Mouse (Mus musculus) ES-E14 (cell line): ENCODE results near the gene Gdap1l1. TPM values are rescaled to one million over a fixed set of nuclear protein-coding genes. Genes with fewer than 3 reads are reported as not detected.

Experiments used
- DNase-seq: peaks from one replicate; pipeline ENCODE4 v3.0.0-alpha.2; 2013; ENCODE audit warnings: low read depth, low spot score
- H3K27ac ChIP-seq: 2 replicates; pipeline ENCODE4 v1.5.1; 2012; ENCODE audit warnings: low read depth, mild to moderate bottlenecking, low read length, moderate library complexity, mixed read lengths; ENCODE audit not compliant: poor library complexity, insufficient read depth, severe bottlenecking
- H3K36me3 ChIP-seq: 2 replicates; pipeline ENCODE4 v1.6.1; 2012; ENCODE audit warnings: mild to moderate bottlenecking, low read length, moderate library complexity, mixed read lengths; ENCODE audit not compliant: control insufficient read depth, poor library complexity, insufficient read depth, severe bottlenecking
- H3K4me1 ChIP-seq, 2 experiments: fragments of 150-350 bp in 1 of 2; sonication (generic) in 1 of 2; 2 replicates each; pipeline ENCODE4 v1.6.1; 2012; ENCODE audit warnings: low read length in 2 of 2, mild to moderate bottlenecking in 1 of 2, mixed read lengths in 1 of 2; ENCODE audit not compliant: control insufficient read depth in 2 of 2, insufficient read depth in 2 of 2, poor library complexity in 1 of 2
- H3K4me3 ChIP-seq, 2 experiments: fragments of 150-350 bp in 1 of 2; sonication (generic) in 1 of 2; 2 replicates each; pipeline ENCODE4 v1.5.1; 2012; ENCODE audit warnings: low read length in 2 of 2, low read depth in 1 of 2, mild to moderate bottlenecking in 1 of 2, mixed read lengths in 1 of 2; ENCODE audit not compliant: insufficient read depth in 1 of 2, poor library complexity in 1 of 2, severe bottlenecking in 1 of 2
- H3K9ac ChIP-seq: 2 replicates; pipeline ENCODE4 v1.6.1; 2012; ENCODE audit warnings: low read depth, mild to moderate bottlenecking, low read length, mixed read lengths; ENCODE audit not compliant: poor library complexity, insufficient read depth, severe bottlenecking
- H3K9me3 ChIP-seq: fragments of 150-350 bp; sonication (generic); 2 replicates; pipeline ENCODE4 v1.6.1; 2012; ENCODE audit warnings: low read depth, mild to moderate bottlenecking, low read length; ENCODE audit not compliant: control insufficient read depth, insufficient read depth
- CHD2 ChIP-seq: IDR thresholded peaks from 2 replicates; pipeline ENCODE4 v1.6.1; 2014; ENCODE audit warnings: mild to moderate bottlenecking, low read depth, low read length, inconsistent platforms
- HCFC1 ChIP-seq: IDR thresholded peaks from 2 replicates; pipeline ENCODE4 v1.6.1; 2012; ENCODE audit warnings: low read length, inconsistent platforms, borderline replicate concordance; ENCODE audit not compliant: insufficient read depth
- MAFK ChIP-seq: IDR thresholded peaks from 2 replicates; pipeline ENCODE4 v1.6.1; 2014; ENCODE audit warnings: mild to moderate bottlenecking, low read depth, low read length, inconsistent platforms; ENCODE audit not compliant: insufficient read depth
- ZC3H11A ChIP-seq: IDR thresholded peaks from 2 replicates; pipeline ENCODE4 v1.6.1; 2012; ENCODE audit warnings: low read depth, mild to moderate bottlenecking, inconsistent platforms, low read length, borderline replicate concordance
- ZNF384 ChIP-seq: IDR thresholded peaks from 2 replicates; pipeline ENCODE4 v1.6.1; 2012; ENCODE audit warnings: low read depth, low read length, inconsistent platforms
- in situ Hi-C, 2 experiments: fragments of 600-800 bp; cut with MboI; formaldehyde crosslinking; loops; one replicate each; pipeline ENCODE4 v1.15.1; 2025; ENCODE audit warnings: low sequenced_read_pairs in 2 of 2, inconsistent platforms in 1 of 2; ENCODE audit not compliant: unreplicated experiment in 2 of 2
- total RNA-seq: library from RNA; depleted of rRNA; stranded (reverse); fragments of 300-350 nt; gene quantifications from 2 replicates; pipeline ENCODE4 v1.2.3, GENCODE M21; 2012

Gdap1l1 gene
- total RNA-seq, 1 experiment = 1.1 TPM

GRCm38 (mm10) chr2:163438619-163439451 is 559 bp downstream of the Gdap1l1 start:
- Histone ChIP-seq H3K4me1 (peaks cover 9 to 11% of the 10 kb centered on the region in 2 experiments; a peak in 3 of 4 replicates), H3K9ac (peak overlapping the region; percentile 47), H3K27ac (no peak overlapping the region), H3K9me3 (no peaks in the 10 kb centered on the region), H3K4me3 (peak overlapping the region; percentile 59 to 67), H3K36me3 (no peaks in the 10 kb centered on the region)
- no peak for DNase-seq
- TF ChIP-seq HCFC1 (no peak), MAFK (no peak), ZC3H11A (no peak), CHD2 (no peak), ZNF384 (no peak)
- in situ Hi-C loops = no loop called here

- Histone ChIP-seq H3K27ac (no peak overlapping the region), H3K9me3 (no peaks in the 10 kb centered on the region), H3K36me3 (no peaks in the 10 kb centered on the region), H3K9ac (no peak overlapping the region), H3K4me1 (peaks cover 5 to 6% of the 10 kb centered on the region in 2 experiments; a peak in 3 of 4 replicates), H3K4me3 (no peak overlapping the region)
- in situ Hi-C loops = no loop called here
- TF ChIP-seq CHD2 (no peak), ZNF384 (no peak), MAFK (no peak), ZC3H11A (no peak), HCFC1 (no peak)
- no peak for DNase-seq
Measured at GRCm38 (mm10) chr2:163439488-163439887, 1.2 kb downstream of the Gdap1l1 start.

DNA sequence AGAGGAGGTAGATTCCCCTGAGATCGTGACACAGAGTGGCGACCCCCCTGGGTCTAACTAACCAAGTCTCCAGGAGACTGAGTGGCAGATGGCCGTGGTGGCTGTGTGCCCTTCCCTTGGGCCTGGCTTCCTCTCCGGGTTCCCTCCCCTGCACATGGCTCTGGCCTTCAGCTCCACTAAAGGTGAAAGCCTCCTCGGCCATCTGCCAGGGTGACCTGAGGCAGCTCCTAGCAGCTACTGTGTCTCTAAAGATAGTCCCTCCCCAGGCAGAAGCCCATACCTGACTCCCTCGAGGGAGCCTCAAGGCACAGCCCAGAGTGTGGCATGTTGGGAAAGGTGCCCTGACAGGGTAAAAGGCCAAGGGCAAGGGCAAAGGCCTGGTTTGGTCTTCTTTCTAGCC is 5.3 kb downstream of the Gdap1l1 start:
- no peak for DNase-seq
- no peaks in the 10 kb centered on the region for H3K9me3 ChIP-seq
- in situ Hi-C loops = no loop called here
- no peak overlapping the region for H3K4me3 ChIP-seq
- no peak overlapping the region for H3K27ac ChIP-seq
- peaks cover 0 to 2% of the 10 kb centered on the region in 2 experiments; a peak in 2 of 4 replicates for H3K4me1 ChIP-seq
- no peaks in the 10 kb centered on the region for H3K36me3 ChIP-seq
- TF ChIP-seq HCFC1 = no peak
- no peak for TF ChIP-seq ZNF384
- no peak for TF ChIP-seq ZC3H11A
- no peak for TF ChIP-seq CHD2
- no peak for TF ChIP-seq MAFK
- H3K9ac ChIP-seq = no peak overlapping the region

- Histone ChIP-seq H3K36me3 (no peaks in the 10 kb centered on the region), H3K9me3 (no peaks in the 10 kb centered on the region), H3K4me3 (no peak overlapping the region), H3K4me1 (peaks cover 0 to 2% of the 10 kb centered on the region in 2 experiments; a peak in 2 of 4 replicates), H3K9ac (no peak overlapping the region), H3K27ac (no peak overlapping the region)
- in situ Hi-C loops = no loop called here
- TF ChIP-seq ZC3H11A = no peak
- TF ChIP-seq CHD2 = no peak
- TF ChIP-seq ZNF384 = no peak
- DNase-seq = no peak
Measured at GRCm38 (mm10) chr2:163444017-163444416, 5.7 kb downstream of the Gdap1l1 start.
